Mouse (Mus musculus): ENCODE measurements around the gene Rpl10.

Gene Rpl10

DNA sequence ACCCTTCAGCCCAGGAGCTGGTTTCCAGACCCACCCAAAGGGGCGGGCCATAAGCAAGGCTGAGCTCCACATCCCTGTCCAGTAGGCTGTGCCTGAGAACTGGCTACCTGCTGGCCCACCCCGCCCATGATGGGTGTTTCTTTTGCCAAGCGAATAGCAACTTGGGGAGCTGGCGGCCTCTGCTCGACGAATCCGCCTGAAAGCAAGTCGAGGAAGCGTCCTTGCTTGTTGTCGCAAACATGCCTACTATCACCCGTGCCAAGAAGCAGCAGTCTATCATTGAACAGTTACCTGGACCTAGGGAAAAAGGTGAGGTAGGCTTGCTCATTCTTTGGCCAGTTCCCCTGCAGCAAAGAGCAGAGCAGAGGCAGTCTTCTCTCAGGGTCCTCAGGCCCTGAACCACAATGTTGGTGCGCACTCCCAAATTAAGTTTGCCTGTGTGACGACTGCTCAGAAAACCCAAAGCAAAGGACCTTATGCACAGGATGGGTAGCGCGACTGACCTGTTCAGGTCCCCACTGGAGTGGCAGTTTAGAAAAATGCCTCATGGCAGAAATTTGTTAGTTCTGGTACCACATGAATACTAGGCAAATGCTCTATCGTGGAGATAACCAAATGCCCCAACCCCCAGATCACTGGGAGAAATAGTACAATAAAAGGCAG, 11.3 kb downstream of the Rpl10 start, which contains the start of the genes Taz and Dnase1l1:
Taz (plus strand) TSS at position 181 of the 663 bp plus-strand sequence.
Dnase1l1 (minus strand) TSS at position 606 of the 663 bp plus-strand sequence.
- DNase-seq, result peak; percentile 93

DNA sequence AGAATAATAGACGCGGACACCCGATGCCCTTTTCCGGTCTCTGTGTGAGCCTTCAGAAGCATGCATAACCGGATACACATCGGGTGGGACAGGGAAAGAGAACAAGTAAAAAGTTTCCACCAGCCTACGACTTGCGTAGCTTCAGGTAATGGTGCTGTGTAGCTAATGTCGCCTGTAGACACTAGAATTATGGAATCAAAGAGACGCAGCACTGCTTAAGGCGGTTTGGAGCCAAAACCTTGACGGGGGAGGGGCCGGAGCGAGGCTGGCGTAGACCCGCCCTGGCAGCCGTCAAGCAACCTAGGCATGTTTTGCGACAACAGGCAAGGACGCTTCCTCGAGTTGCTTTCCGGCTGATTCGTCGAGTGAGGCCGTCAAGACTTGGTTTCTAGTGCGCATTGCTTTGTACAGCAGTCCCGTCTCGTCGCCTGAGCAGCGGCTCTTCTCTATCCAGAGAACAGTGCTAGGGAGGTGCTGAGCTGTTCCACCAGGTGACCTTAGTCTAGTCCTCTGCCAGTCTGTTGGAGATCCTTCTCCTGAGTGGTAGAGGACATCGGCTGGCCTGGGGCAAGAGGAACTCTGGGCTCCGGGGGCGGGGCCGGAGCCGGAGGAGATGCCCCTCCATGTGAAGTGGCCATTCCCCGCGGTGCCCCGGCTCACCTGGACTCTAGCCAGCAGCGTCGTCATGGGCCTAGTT, 11.9 kb downstream of the Rpl10 start:
- DNase-seq, result peak; percentile 88

DNA sequence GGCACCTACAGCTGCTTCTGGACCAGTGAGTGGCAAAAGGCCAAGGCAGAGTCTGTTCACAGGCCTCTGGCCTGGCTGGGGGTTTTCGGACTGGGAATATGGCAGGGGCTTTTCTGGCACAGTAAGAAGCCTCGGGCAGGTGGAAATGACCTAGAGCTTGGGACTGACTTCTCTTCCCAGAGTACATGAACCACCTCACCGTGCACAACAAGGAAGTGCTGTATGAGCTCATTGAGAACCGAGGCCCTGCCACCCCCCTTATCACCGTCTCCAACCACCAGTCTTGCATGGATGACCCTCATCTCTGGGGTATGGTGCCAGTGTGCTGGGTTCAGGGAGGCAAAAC, 12.5 kb downstream of the Rpl10 start:
- no peak for DNase-seq

DNA sequence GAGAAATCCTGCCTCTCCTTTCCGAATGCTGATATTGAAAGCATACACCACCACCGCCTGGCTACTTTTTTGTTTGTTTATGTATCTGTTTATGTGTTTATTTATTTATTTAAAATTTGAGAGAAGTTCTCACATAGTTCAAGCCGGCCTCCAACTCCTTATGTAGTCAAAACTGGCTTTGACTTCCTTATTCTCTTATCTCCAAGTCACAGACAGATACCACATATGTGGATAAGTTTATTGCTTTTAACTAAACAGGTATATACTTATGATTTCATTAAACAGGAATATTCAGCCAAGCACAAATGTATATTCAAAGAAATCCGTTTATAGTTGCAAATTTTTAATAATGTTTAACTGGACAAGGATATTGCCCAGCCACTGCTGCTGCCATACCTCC, 22.8 kb downstream of the Rpl10 start:
- DNase-seq, result no peak

DNA sequence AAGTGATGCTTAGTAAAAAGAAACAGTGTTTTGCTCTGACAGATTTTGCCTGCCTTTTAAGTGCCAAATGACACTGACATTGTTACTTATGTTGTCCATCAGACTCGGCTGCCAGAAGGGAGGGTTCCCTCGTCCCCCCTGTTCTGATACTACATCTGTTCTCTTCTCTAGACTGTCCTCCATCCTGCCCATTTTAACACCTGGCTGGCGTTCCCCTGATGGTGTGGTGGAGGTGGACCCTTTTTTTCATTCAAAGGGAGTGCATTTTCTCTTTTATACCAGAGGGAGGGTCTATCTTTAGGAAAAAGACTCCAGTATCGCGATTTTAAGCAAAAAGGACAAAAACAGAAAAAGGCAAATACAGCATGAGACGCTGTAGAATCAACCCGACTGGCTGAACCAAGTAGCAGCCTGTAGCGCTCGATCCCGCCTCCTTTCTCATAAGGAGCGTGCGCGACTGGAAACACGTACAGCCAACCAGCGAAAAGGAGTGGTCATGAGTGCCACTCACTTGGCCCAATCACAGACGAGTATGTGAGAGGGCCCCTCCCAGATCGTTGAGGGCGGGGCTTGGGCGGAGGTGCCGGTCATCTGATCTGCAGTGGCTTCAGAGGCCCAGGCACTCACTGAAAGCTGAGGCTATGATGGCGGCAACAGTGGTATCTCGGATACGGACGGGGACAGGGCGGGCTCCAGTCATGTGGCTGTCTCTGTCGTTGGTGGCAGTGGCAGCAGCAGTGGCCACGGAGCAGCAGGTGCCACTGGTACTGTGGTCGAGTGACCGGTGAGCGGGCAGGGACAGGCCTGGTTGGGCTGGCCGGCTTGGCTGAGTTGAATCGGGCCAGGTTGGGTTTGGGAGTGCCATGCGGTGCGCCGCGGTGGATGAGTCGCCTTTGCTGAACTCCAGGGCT, 26.2 kb downstream of the Rpl10 start, which contains the start of gene Atp6ap1:
Atp6ap1 (plus strand) TSS at position 560 of the 911 bp plus-strand sequence.
- DNase-seq, result peak; percentile 96

DNA sequence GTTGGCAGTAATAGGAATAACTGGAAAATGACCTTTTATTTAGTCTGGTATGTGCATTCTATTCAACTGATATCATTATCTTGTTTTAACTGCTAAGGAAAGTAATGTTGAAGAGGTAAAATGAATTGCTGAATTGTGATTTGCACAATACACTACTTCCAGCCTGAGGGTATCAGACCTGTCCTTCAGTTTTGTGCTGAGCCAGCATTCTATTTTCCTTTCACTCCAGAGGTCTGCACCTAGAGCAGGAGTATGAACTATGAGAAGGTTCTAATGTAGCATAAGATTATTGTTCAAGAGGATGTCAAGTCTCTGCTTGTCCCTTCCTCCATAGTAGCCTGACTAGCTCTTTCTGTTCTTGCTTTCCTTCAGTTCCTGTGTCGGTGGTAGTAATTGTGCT, 27.7 kb downstream of the Rpl10 start:
- DNase-seq, result no peak

DNA sequence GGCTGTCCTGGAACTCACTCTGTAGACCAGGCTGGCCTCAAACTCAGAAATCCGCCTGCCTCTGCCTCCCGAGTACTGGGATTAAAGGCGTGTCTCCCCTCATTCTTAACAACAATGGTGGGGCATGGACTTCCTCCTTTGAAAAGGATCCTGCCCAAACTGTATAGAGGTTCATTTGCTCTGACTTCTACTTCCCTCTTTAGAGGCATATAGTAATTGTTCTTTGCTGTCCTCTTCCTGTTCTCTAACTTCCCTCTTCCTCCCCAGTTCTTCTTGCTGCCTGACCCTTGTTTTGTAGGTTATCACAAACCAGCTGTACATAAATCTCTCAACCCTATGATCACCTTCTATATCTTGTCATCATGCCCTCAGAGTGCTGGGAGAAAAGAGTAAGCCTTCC, 29.1 kb downstream of the Rpl10 start:
- DNase-seq, result no peak

DNA sequence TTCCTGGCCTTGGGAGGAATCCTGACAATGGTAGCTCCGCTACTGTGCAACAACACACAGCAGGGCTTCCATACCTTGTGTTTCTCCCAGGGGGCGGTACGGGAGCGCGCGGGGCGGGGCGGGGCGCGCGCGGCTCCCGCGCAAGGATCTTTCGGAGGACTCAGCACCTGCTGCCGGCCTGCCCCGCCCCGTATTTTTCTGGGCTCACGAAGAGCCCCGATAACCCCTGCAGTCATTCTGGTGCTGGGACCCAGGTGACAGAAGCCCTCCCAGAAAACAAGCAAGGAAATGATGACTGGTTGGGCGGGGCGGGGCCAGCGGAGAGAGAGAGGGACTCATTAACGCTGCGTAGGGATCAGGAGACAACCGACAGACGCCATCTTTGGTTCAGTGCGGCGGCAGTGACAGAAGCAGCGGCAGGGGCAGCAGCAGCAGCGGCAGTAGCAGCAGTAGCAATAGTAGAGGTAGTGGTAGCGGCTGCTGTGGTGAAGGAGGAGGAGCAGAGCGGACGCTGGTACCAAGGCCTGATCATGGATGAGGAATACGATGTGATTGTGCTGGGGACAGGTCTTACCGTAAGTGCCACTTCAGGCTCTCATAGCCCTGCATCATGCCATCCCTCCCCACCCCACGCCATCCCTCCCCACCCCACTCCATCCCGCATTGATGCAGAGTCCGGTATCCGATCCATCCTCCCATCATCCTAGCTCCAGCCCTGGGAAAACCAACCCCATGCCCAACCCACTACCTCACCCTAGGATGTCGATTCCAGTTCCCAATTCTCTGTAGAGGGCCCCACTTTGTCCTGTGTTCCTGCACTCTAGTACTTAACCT, 34.5 kb downstream of the Rpl10 start, which contains the start of gene Gdi1:
Gdi1 (plus strand) TSS at position 132 of the 834 bp plus-strand sequence.
- DNase-seq, result peak; percentile 83

DNA sequence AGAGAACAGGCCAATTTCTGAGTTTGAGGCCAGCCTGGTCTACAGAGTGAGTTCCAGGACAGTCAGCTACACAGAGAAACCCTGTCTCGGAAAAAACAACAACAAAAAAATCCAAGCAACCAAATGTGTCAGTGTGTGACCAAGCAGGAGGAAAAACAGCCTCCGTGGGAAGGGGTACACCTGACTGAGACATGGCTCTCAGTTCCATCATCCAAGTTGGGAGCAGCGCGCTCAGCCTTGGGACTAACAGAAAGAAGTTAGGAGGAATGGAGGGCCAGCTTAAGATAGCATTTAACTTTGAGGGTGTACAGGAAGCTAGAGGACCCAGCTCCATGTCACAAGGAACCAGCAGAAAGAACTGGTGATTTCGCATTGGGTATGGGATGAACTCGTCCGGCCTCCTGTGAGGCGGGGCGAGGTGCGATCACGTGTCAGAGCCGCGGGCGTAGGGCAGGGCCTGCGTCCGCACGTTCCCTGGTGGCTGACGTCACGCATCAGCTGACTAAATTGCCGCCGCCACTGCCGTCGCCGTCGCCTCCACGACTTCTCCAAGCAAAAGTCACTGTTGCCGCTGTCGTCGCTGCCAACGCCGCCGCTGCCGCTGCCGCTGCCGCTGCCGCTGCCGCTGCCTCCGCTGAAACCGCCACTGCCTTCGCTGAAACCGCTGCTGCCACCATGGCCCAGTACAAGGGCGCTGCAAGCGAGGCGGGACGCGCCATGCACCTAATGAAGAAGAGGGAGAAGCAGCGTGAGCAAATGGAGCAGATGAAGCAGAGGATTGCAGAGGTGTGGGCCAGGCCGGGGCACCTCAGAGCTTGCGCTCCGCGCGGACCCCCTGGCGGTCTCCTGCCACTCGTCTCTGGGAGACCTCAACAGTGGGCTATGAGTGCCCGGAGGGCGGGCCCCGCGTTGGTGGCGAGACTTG, 42.2 kb downstream of the Rpl10 start, which contains the start of gene Fam50a:
Fam50a (plus strand) TSS at position 494 of the 925 bp plus-strand sequence.
- peak; percentile 91 for DNase-seq
